Mouse (Mus musculus) bone marrow macrophage, adult 2 months (primary cell): ENCODE data around the gene Loxl1.

ENCODE experiments used
- CTCF ChIP-seq: IDR thresholded peaks from 2 replicates; pipeline ENCODE4 v1.5.1; 2012; ENCODE audit warnings: low read depth, mild to moderate bottlenecking, low read length, moderate library complexity
- POLR2A ChIP-seq: IDR thresholded peaks from 2 replicates; pipeline ENCODE4 v1.6.1; 2012; ENCODE audit warnings: mild to moderate bottlenecking, low read depth, low read length, borderline replicate concordance

GRCm38 (mm10) chr9:58255105-58255504 is 57.9 kb downstream of the Loxl1 start:
- TF ChIP-seq POLR2A, result no peak
- no peak for TF ChIP-seq CTCF
